Mouse (Mus musculus): ENCODE measurements around the gene Hao2. TPM values are rescaled to one million over a fixed set of nuclear protein-coding genes. Genes with fewer than 3 reads are reported as not detected.

Hao2 gene
- polyA plus RNA-seq (2015; fragmentation: Nextera tagmentation; extraction: Ambion mirVana): 0.14 TPM in 1 of 2 replicates, not detected in the other

DNA sequence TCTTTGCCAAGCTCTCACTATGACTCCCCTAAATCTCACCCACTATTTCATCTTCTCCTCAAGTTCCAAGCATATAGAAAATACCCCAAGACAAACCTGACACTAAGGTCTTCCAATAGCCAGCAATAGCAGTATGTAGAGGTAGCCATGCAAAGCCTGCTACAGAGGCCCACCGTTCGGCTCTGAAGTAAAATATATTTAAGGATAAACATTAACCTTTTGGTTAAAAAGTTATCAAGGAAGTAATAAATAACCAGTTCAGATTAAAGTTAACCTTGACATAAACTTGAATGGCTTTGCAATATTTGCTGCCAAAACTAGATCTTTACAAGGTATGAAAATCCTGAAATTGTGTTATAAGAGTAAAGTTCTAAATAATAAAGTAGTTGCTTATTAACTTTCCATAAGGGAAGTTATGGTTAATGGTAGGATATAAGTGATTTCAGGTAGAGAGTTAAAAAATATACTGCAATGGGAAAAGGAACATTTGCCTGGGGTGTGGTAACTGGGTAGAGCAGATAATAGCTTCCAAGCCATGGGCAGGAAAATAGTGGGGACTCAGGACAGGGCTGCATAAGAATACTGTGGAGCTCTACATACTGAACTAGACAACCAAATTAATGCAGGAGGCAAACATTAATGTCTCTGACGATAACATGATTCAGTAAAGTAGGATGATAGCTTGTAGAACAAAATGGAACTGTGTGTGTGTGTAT is at the start of gene Hao2:
TSS of gene Hao2 (minus strand) at position 183 of the 716 bp plus-strand sequence.
- ATAC-seq (replicated peaks; ENCODE audit: extremely low read depth, insufficient read depth, low FRiP score): no peak
- no peaks in the 10 kb centered on the region for H3K36me3 ChIP-seq (ENCODE audit: control insufficient read depth, insufficient read depth)
- H3K9me3 ChIP-seq (replicated peaks; ENCODE audit: control insufficient read depth, low read length): no peaks in the 10 kb centered on the region
- 75% methylated on average over 3 of the region's 3 CpGs for WGBS
- no peak within 1 kb of the TSS for H3K4me3 ChIP-seq (ENCODE audit: low read length)
- no peak within 1 kb of the TSS for H3K27ac ChIP-seq (ENCODE audit: low read length)
- no peaks in the 10 kb centered on the region for H3K27me3 ChIP-seq (ENCODE audit: control insufficient read depth, insufficient read depth, low read length)
- no peak within 1 kb of the TSS for H3K9ac ChIP-seq (ENCODE audit: low read length)
- H3K4me2 ChIP-seq (ENCODE audit: low read depth, low read length): no peak within 1 kb of the TSS
- H3K4me1 ChIP-seq (ENCODE audit: control insufficient read depth, insufficient read depth, low read length): peaks cover 4% of the 10 kb centered on the region

GRCm38 (mm10) chr3:98941601-98942000 is 48.6 kb upstream of the Hao2 start:
- Histone ChIP-seq H3K4me3 (ENCODE audit: low read length) (peak overlapping the region; percentile 45), H3K4me1 (ENCODE audit: control insufficient read depth, insufficient read depth, low read length) (no peaks in the 10 kb centered on the region; the same call in 1 of the 2 replicates), H3K9ac (ENCODE audit: low read length) (no peak overlapping the region), H3K36me3 (ENCODE audit: control insufficient read depth, insufficient read depth) (no peaks in the 10 kb centered on the region), H3K27me3 (ENCODE audit: control insufficient read depth, insufficient read depth, low read length) (no peaks in the 10 kb centered on the region), H3K4me2 (ENCODE audit: low read depth, low read length) (peak overlapping the region; percentile 67), H3K9me3 (replicated peaks; ENCODE audit: control insufficient read depth, low read length) (no peaks in the 10 kb centered on the region), H3K27ac (ENCODE audit: low read length) (no peak overlapping the region)
- WGBS: 39% methylated on average over 10 of the region's 10 CpGs
- no peak for ATAC-seq (replicated peaks; ENCODE audit: extremely low read depth, insufficient read depth, low FRiP score)

- Histone ChIP-seq H3K36me3 (ENCODE audit: control insufficient read depth, insufficient read depth) (no peaks in the 10 kb centered on the region), H3K4me2 (ENCODE audit: low read depth, low read length) (peak overlapping the region; percentile 67), H3K27me3 (ENCODE audit: control insufficient read depth, insufficient read depth, low read length) (no peaks in the 10 kb centered on the region), H3K9ac (ENCODE audit: low read length) (no peak overlapping the region), H3K27ac (ENCODE audit: low read length) (no peak overlapping the region), H3K4me3 (ENCODE audit: low read length) (peak overlapping the region; percentile 45), H3K4me1 (ENCODE audit: control insufficient read depth, insufficient read depth, low read length) (no peaks in the 10 kb centered on the region; the same call in 1 of the 2 replicates), H3K9me3 (replicated peaks; ENCODE audit: control insufficient read depth, low read length) (no peaks in the 10 kb centered on the region)
- 6% methylated on average over 20 of the region's 24 CpGs for WGBS
- ATAC-seq (replicated peaks; ENCODE audit: extremely low read depth, insufficient read depth, low FRiP score): no peak
Measured at GRCm38 (mm10) chr3:98941066-98941551, 48.1 kb upstream of the Hao2 start.

- H3K4me2 ChIP-seq (ENCODE audit: low read depth, low read length): no peak overlapping the region
- H3K4me1 ChIP-seq (ENCODE audit: control insufficient read depth, insufficient read depth, low read length): no peaks in the 10 kb centered on the region; the same call in 1 of the 2 replicates
- H3K27ac ChIP-seq (ENCODE audit: low read length): no peak overlapping the region
- no peaks in the 10 kb centered on the region for H3K36me3 ChIP-seq (ENCODE audit: control insufficient read depth, insufficient read depth)
- 76% methylated on average over 4 of the region's 4 CpGs for WGBS
- no peak for ATAC-seq (replicated peaks; ENCODE audit: extremely low read depth, insufficient read depth, low FRiP score)
- no peak overlapping the region for H3K4me3 ChIP-seq (ENCODE audit: low read length)
- no peak overlapping the region for H3K9ac ChIP-seq (ENCODE audit: low read length)
- H3K27me3 ChIP-seq (ENCODE audit: control insufficient read depth, insufficient read depth, low read length): no peaks in the 10 kb centered on the region
- H3K9me3 ChIP-seq (replicated peaks; ENCODE audit: control insufficient read depth, low read length): no peaks in the 10 kb centered on the region
Measured at GRCm38 (mm10) chr3:98940225-98940624, 47.2 kb upstream of the Hao2 start.

- H3K27ac ChIP-seq (ENCODE audit: low read length): no peak overlapping the region
- H3K9me3 ChIP-seq (replicated peaks; ENCODE audit: control insufficient read depth, low read length): no peaks in the 10 kb centered on the region
- no peak overlapping the region for H3K4me3 ChIP-seq (ENCODE audit: low read length)
- peaks cover 2% of the 10 kb centered on the region; the same call in 1 of the 2 replicates for H3K4me1 ChIP-seq (ENCODE audit: control insufficient read depth, insufficient read depth, low read length)
- no peaks in the 10 kb centered on the region for H3K36me3 ChIP-seq (ENCODE audit: control insufficient read depth, insufficient read depth)
- ATAC-seq (replicated peaks; ENCODE audit: extremely low read depth, insufficient read depth, low FRiP score): no peak
- no peaks in the 10 kb centered on the region for H3K27me3 ChIP-seq (ENCODE audit: control insufficient read depth, insufficient read depth, low read length)
- 84% methylated on average over 3 of the region's 3 CpGs for WGBS
- no peak overlapping the region for H3K4me2 ChIP-seq (ENCODE audit: low read depth, low read length)
- H3K9ac ChIP-seq (ENCODE audit: low read length): no peak overlapping the region
Measured at GRCm38 (mm10) chr3:98936446-98936845, 43.4 kb upstream of the Hao2 start.

DNA sequence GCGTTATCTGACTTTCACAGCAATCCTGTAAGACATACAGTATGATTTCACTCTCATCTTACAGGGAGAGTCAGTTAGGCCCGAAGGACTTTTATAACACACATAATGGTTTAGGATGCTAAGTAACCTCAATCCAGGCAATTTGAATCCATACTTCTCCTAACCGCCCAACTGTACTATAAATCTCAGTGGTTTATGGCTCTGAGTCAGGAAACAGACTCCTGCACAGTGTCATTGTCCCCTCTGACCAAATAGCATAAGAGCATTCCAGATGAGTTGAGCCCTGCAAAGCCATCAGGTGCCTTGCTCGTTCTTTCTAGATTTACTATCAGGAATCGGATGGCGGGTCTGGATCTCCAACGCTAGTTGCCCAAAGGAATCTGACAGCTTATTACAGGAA is 41.6 kb upstream of the Hao2 start:
- Histone ChIP-seq H3K36me3 (ENCODE audit: control insufficient read depth, insufficient read depth) (no peaks in the 10 kb centered on the region), H3K4me1 (ENCODE audit: control insufficient read depth, insufficient read depth, low read length) (0 out of 2 replicates have a peak, but pooled peaks cover 2% of the 10 kb centered on the region), H3K4me3 (ENCODE audit: low read length) (no peak overlapping the region), H3K9ac (ENCODE audit: low read length) (no peak overlapping the region), H3K27me3 (ENCODE audit: control insufficient read depth, insufficient read depth, low read length) (no peaks in the 10 kb centered on the region), H3K27ac (ENCODE audit: low read length) (no peak overlapping the region), H3K9me3 (replicated peaks; ENCODE audit: control insufficient read depth, low read length) (no peaks in the 10 kb centered on the region), H3K4me2 (ENCODE audit: low read depth, low read length) (no peak overlapping the region)
- 65% methylated on average over 7 of the region's 7 CpGs for WGBS
- ATAC-seq (replicated peaks; ENCODE audit: extremely low read depth, insufficient read depth, low FRiP score): no peak

- Histone ChIP-seq H3K4me2 (ENCODE audit: low read depth, low read length) (no peak overlapping the region), H3K4me3 (ENCODE audit: low read length) (no peak overlapping the region), H3K27me3 (ENCODE audit: control insufficient read depth, insufficient read depth, low read length) (no peaks in the 10 kb centered on the region), H3K27ac (ENCODE audit: low read length) (no peak overlapping the region), H3K36me3 (ENCODE audit: control insufficient read depth, insufficient read depth) (no peaks in the 10 kb centered on the region), H3K4me1 (ENCODE audit: control insufficient read depth, insufficient read depth, low read length) (0 out of 2 replicates have a peak, but pooled peaks cover 2% of the 10 kb centered on the region), H3K9me3 (replicated peaks; ENCODE audit: control insufficient read depth, low read length) (no peaks in the 10 kb centered on the region), H3K9ac (ENCODE audit: low read length) (no peak overlapping the region)
- 86% methylated on average over 1 of the region's 1 CpGs for WGBS
- no peak for ATAC-seq (replicated peaks; ENCODE audit: extremely low read depth, insufficient read depth, low FRiP score)
Measured at GRCm38 (mm10) chr3:98934041-98934440, 41.0 kb upstream of the Hao2 start.

- H3K4me1 ChIP-seq (ENCODE audit: control insufficient read depth, insufficient read depth, low read length): 0 out of 2 replicates have a peak, but pooled peaks cover 2% of the 10 kb centered on the region
- H3K9ac ChIP-seq (ENCODE audit: low read length): no peak overlapping the region
- H3K27ac ChIP-seq (ENCODE audit: low read length): no peak overlapping the region
Measured at GRCm38 (mm10) chr3:98932421-98932820, 39.4 kb upstream of the Hao2 start.

GRCm38 (mm10) chr3:98931836-98932235 is 38.8 kb upstream of the Hao2 start:
- WGBS: 10% methylated on average over 1 of the region's 1 CpGs
- Histone ChIP-seq H3K4me2 (ENCODE audit: low read depth, low read length) (no peak overlapping the region), H3K36me3 (ENCODE audit: control insufficient read depth, insufficient read depth) (no peaks in the 10 kb centered on the region), H3K4me1 (ENCODE audit: control insufficient read depth, insufficient read depth, low read length) (0 out of 2 replicates have a peak, but pooled peaks cover 2% of the 10 kb centered on the region), H3K9ac (ENCODE audit: low read length) (no peak overlapping the region), H3K27ac (ENCODE audit: low read length) (no peak overlapping the region), H3K4me3 (ENCODE audit: low read length) (no peak overlapping the region), H3K27me3 (ENCODE audit: control insufficient read depth, insufficient read depth, low read length) (no peaks in the 10 kb centered on the region), H3K9me3 (replicated peaks; ENCODE audit: control insufficient read depth, low read length) (no peaks in the 10 kb centered on the region)
- ATAC-seq (replicated peaks; ENCODE audit: extremely low read depth, insufficient read depth, low FRiP score): no peak

More at GRCm38 (mm10) chr3:98932421-98932820, 39.4 kb upstream of the Hao2 start:
- Histone ChIP-seq H3K9me3 (replicated peaks; ENCODE audit: control insufficient read depth, low read length) (no peaks in the 10 kb centered on the region), H3K4me3 (ENCODE audit: low read length) (no peak overlapping the region), H3K36me3 (ENCODE audit: control insufficient read depth, insufficient read depth) (no peaks in the 10 kb centered on the region), H3K4me2 (ENCODE audit: low read depth, low read length) (no peak overlapping the region), H3K27me3 (ENCODE audit: control insufficient read depth, insufficient read depth, low read length) (no peaks in the 10 kb centered on the region)
- ATAC-seq (replicated peaks; ENCODE audit: extremely low read depth, insufficient read depth, low FRiP score): no peak

All from heart, embryonic 16.5 days (tissue).